Comparison of ENCODE assay signal across 8 mouse cellular contexts in genomic region chr6:66964222-66964621, GRCm38 (mm10).
DNase-seq lines count a peak whose midpoint lies in the region; ATAC-seq and TF ChIP-seq lines count a peak whose summit lies in the region.
"Had no signal": no experiment of that assay in that cellular context is flagged by ENCODE, and none has a peak within 500 bp of the region (broad histone marks: within the 10 kb centered on the region; RNA-seq: fewer than 3 reads in every experiment).

No protein-coding gene starts in this region.

- DNase-seq in 3T3-L1 (ENCODE audit: low read depth, low spot score) (peak; percentile 60), MEL (ENCODE audit: low read depth, low spot score) (no peak)
- DNase-seq in lung, postnatal 36 days: peak; percentile 52
- no peak for DNase-seq in gastrocnemius, adult 8-10 months (ENCODE audit: low spot score in 2 of 2)
- DNase-seq: lung, embryonic 14.5 days had no signal

- H3K27ac ChIP-seq in MEL (ENCODE audit: control insufficient read depth, low read depth, low read length): no peak overlapping the region
- H3K27ac ChIP-seq in forebrain, embryonic 13.5 days: no peak overlapping the region

- no peaks in the 10 kb centered on the region for H3K27me3 ChIP-seq in MEL (ENCODE audit: control insufficient read depth in 1 of 2, insufficient read depth in 2 of 2, low read length in 2 of 2)
- no peaks in the 10 kb centered on the region for H3K27me3 ChIP-seq in forebrain, embryonic 13.5 days

- ATAC-seq in forebrain, embryonic 13.5 days: peak; percentile 93
- ATAC-seq in erythroblast, adult 5-6 weeks (replicated peaks; ENCODE audit: low FRiP score, poor library complexity, severe bottlenecking): no peak
- no peak for ATAC-seq in inflammation-experienced regulatory T-cells, adult 6 months

- H3K4me2 ChIP-seq in forebrain, embryonic 13.5 days: no peak overlapping the region
- H3K4me2 ChIP-seq: lung, embryonic 14.5 days had no signal

- H3K79me2 ChIP-seq in MEL (ENCODE audit: control insufficient read depth, insufficient read depth, low read length, poor library complexity): no peaks in the 10 kb centered on the region

- H3K4me3 ChIP-seq in MEL (ENCODE audit: control insufficient read depth in 1 of 2, insufficient read depth in 1 of 2, low read depth in 2 of 2, low read length in 2 of 2): no peak overlapping the region
- H3K4me3 ChIP-seq in forebrain, embryonic 13.5 days: no peak overlapping the region

- WGBS in forebrain, embryonic 13.5 days: 29% methylated on average over 4 of the region's 4 CpGs

- no peak overlapping the region for H3K9ac ChIP-seq in MEL (ENCODE audit: control insufficient read depth, low read depth, low read length, poor library complexity, severe bottlenecking)
- no peak overlapping the region for H3K9ac ChIP-seq in forebrain, embryonic 13.5 days
- H3K9ac ChIP-seq: lung, embryonic 14.5 days had no signal

- no peak for TF ChIP-seq EP300 in MEL (IDR thresholded peaks at IDR 0.05; ENCODE audit: low read depth in 1 of 2, low read length in 2 of 2)

- peaks cover 3 to 13% of the 10 kb centered on the region in 2 experiments; a peak in 3 of 4 replicates for H3K4me1 ChIP-seq in MEL (ENCODE audit: control insufficient read depth in 1 of 2, insufficient read depth in 2 of 2, low read length in 2 of 2)
- peaks cover 10% of the 10 kb centered on the region for H3K4me1 ChIP-seq in forebrain, embryonic 13.5 days

- TF ChIP-seq RAD21 in MEL (IDR thresholded peaks at IDR 0.05; ENCODE audit: low read depth, low read length): no peak

- TF ChIP-seq POLR2A in MEL (IDR thresholded peaks at IDR 0.05; ENCODE audit: control insufficient read depth in 1 of 2, insufficient read depth in 1 of 2, low read depth in 1 of 2, low read length in 2 of 2, poor library complexity in 1 of 2): no peak

- H3K36me3 ChIP-seq in MEL (ENCODE audit: control insufficient read depth in 1 of 2, insufficient read depth in 2 of 2, low read length in 2 of 2): peaks cover 0 to 6% of the 10 kb centered on the region in 2 experiments; a peak in 3 of 4 replicates
- no peaks in the 10 kb centered on the region for H3K36me3 ChIP-seq in forebrain, embryonic 13.5 days (ENCODE audit: poor library complexity, severe bottlenecking)

- no peaks in the 10 kb centered on the region for H3K9me3 ChIP-seq in MEL (replicated peaks; ENCODE audit: insufficient read depth, low read length)
- no peaks in the 10 kb centered on the region for H3K9me3 ChIP-seq in forebrain, embryonic 13.5 days (replicated peaks)

- no peak for TF ChIP-seq CTCF in MEL (IDR thresholded peaks at IDR 0.05 in 2 of 3, conservative IDR thresholded peaks at IDR 0.05 in 1 of 3; ENCODE audit: control insufficient read depth in 1 of 3, insufficient read depth in 1 of 3, low read depth in 2 of 3, low read length in 3 of 3, poor library complexity in 1 of 3, severe bottlenecking in 1 of 3)

TF ChIP-seq in MEL, 35 proteins besides CTCF, POLR2A, EP300 and RAD21:
- TF ChIP-seq SMC3 (IDR thresholded peaks at IDR 0.05; ENCODE audit: low read depth, low read length) (0 out of 2 replicates have a peak, but pooled peaks have one; percentile 6), MEF2A (IDR thresholded peaks at IDR 0.05; ENCODE audit: extremely low read depth, insufficient replicate concordance, low read depth, low read length, poor library complexity, severe bottlenecking) (no peak), RCOR1 (IDR thresholded peaks at IDR 0.05; ENCODE audit: low read depth, low read length) (no peak)

Comparison
In these comparisons a context has a peak if more than half of its experiments do, and no peak if none do; other contexts are left out.
1. DNase-seq: peak in 3T3-L1 (single experiment) and lung, postnatal 36 days (single experiment); none in MEL (single experiment) and gastrocnemius, adult 8-10 months (0 of 2).